10 mouse cellular contexts compared by ENCODE assay signal in the genomic region with DNA sequence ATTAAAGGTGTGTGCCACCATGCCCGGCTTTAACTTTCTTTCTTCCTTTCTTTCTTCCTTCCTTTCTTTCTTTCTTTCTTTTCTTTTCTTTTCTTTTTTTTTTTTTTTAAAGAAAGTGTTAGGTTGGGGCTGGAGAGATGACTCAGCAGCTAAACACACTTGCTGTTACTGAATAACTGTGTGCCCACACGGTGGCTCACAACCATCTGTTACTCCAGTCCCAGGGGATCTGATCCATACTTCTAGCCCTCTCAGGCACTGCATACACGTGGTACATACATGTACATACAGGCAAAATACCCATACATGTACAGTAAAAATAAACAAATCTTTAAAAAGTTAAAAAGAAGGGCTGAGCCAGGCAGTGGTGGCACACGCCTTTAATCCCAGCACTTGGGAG.
"Had no signal": no experiment of that assay in that cellular context is flagged by ENCODE, and none has a peak within 500 bp of the region (broad histone marks: within the 10 kb centered on the region; RNA-seq: fewer than 3 reads in every experiment).

No protein-coding gene starts in this region.

- ATAC-seq: intestine, embryonic 16.5 days; liver, embryonic 12.5 days; midbrain, embryonic 15.5 days had no signal

- DNase-seq: kidney, adult 2 months; kidney, postnatal 14 days; lung, embryonic 14.5 days; lung, postnatal 10 days; lung, postnatal 4 days; retina, postnatal 1 day; thymus, postnatal 36 days had no signal
